ENCODE assay signal across 8 mouse cellular contexts in the genomic region with DNA sequence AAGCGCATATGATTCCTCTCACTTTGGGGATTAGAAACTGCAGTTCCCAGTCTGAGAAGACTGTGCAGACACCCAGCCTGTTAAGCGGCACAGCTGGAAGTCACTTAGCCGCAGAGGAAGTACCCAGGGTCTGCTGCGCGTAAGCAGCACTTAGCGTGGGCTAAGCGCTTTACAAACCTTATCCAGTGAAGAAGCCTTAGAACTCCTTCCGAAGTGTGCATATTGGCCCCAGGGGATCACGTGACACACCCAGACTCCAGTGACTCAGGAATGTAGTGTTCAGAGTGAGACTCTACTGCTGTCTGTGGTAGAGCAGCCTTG. TPM values are rescaled to one million over a fixed set of nuclear protein-coding genes. Genes with fewer than 3 reads are reported as not detected.
A peak's percentile ranks its signal among the peaks of the same experiment; 100 is the strongest.
DNase-seq lines count a peak whose midpoint lies in the region; ATAC-seq and TF ChIP-seq lines count a peak whose summit lies in the region.

No protein-coding gene starts in this region.

- H3K4me1 ChIP-seq in heart, embryonic 13.5 days = peaks cover 88% of the 10 kb centered on the region

- H3K27ac ChIP-seq in layer of hippocampus, adult 2 months = peak overlapping the region; percentile 67
- H3K27ac ChIP-seq in heart, embryonic 13.5 days (replicated peaks) = peak overlapping the region; percentile 79

- H3K36me3 ChIP-seq in heart, embryonic 13.5 days = no peaks in the 10 kb centered on the region

- no peak for DNase-seq in layer of hippocampus, adult 2 months (ENCODE audit: low spot score in 2 of 2)
- no peak for DNase-seq in layer of hippocampus, postnatal 25 days (ENCODE audit: extremely low spot score in 1 of 2, low spot score in 1 of 2)
- DNase-seq in ZHBTc4 (ENCODE audit: low read depth, low spot score) = peak; percentile 98
- peak; percentile 26 for DNase-seq in lung, postnatal 10 days
- DNase-seq in thymus, postnatal 0 days (ENCODE audit: low spot score) = peak; percentile 89
- DNase-seq in testis, postnatal 10 days (ENCODE audit: low spot score) = no peak
- DNase-seq in cerebellum, postnatal 14 days = no peak

- H3K4me3 ChIP-seq in layer of hippocampus, adult 2 months = no peak overlapping the region
- no peak overlapping the region for H3K4me3 ChIP-seq in heart, embryonic 13.5 days

- no peaks in the 10 kb centered on the region for H3K27me3 ChIP-seq in heart, embryonic 13.5 days (replicated peaks)

- 25% methylated on average over 9 of the region's 9 CpGs for WGBS in heart, embryonic 13.5 days

- ATAC-seq in heart, embryonic 13.5 days (ENCODE audit: extremely low read depth, insufficient number of reproducible peaks, low FRiP score, low TSS enrichment) = no peak

- TF ChIP-seq CTCF in layer of hippocampus, adult 2 months (conservative IDR thresholded peaks at IDR 0.05) = no peak

- H3K9ac ChIP-seq in heart, embryonic 13.5 days = peak overlapping the region; percentile 56; the same call in 1 of the 2 replicates

- H3K9me3 ChIP-seq in heart, embryonic 13.5 days = 0 out of 2 replicates have a peak, but pooled peaks cover 3% of the 10 kb centered on the region

- peak overlapping the region; percentile 24; the same call in 1 of the 2 replicates for H3K4me2 ChIP-seq in heart, embryonic 13.5 days

RNA-seq across cellular contexts. Expression of gene Ggta1, which starts 44.1 kb away (rescaled TPM):
- total RNA-seq in layer of hippocampus, adult 2 months (2021) = 1 to 10 TPM; 1.8 to 2.3 TPM
- total RNA-seq in layer of hippocampus, postnatal 25 days (2021) = 1 to 10 TPM; 2.0 to 3.9 TPM
- 30.9 and 32.5 TPM in 2 replicates for polyA plus RNA-seq in heart, embryonic 13.5 days (2015; fragmentation: Nextera tagmentation; extraction: Ambion mirVana)
- polyA plus RNA-seq in thymus, postnatal 0 days (2015; fragmentation: Nextera tagmentation; extraction: Ambion mirVana) = 26.2 and 27.3 TPM in 2 replicates

RNA-seq across cellular contexts. Expression of gene Dab2ip, which starts 50.9 kb away (rescaled TPM):
- 100 to 1,000 TPM in 1 of 2 experiments, 10 to 100 TPM in 1; 96.3 to 103 TPM for total RNA-seq in layer of hippocampus, adult 2 months (2021)
- 100 to 1,000 TPM; 103 to 118 TPM for total RNA-seq in layer of hippocampus, postnatal 25 days (2021)
- polyA plus RNA-seq in heart, embryonic 13.5 days (2015; fragmentation: Nextera tagmentation; extraction: Ambion mirVana) = 40.0 and 48.9 TPM in 2 replicates
- polyA plus RNA-seq in thymus, postnatal 0 days (2015; fragmentation: Nextera tagmentation; extraction: Ambion mirVana) = 15.4 and 19.0 TPM in 2 replicates

Comparison
In these comparisons a context has a peak if more than half of its experiments do, and no peak if none do; other contexts are left out.
1. DNase-seq: peak in ZHBTc4 (single experiment), lung, postnatal 10 days (single experiment) and thymus, postnatal 0 days (single experiment); none in layer of hippocampus, adult 2 months (0 of 2), layer of hippocampus, postnatal 25 days (0 of 2), testis, postnatal 10 days (single experiment) and cerebellum, postnatal 14 days (0 of 2).